Mouse (Mus musculus) T-helper 2 cell (primary cell): ENCODE measurements around the gene Olfr203.
"Not testable (repeated sequence)": the region's sequence is repeated elsewhere in the genome, so short reads cannot be mapped to it uniquely, and the experiment has no call there.

Experiments used
- in situ Hi-C: fragments of 300-600 bp; cut with MboI, MseI; formaldehyde crosslinking; loops from one replicate; pipeline ENCODE4 v1.15.1; 2025; ENCODE audit warnings: high pct_unique_total_duplicates

The Olfr203 gene

DNA sequence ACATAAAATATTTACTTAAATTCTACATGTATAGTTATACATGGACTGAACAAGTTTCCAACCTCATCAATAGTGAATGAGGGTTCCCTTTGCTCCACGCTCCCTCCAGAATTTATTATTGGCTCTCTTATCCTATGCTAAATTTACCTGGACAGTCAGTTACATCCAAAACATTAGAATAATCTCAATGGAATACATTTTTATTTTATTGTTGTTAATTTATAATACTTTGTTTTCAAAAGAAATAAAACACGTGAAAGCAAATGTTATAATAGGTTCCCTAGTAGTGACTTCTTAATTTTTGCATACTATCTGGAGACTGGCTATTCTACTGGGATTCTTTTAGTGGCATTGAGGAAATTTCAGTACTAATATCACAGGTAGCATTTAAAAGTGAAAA is at the start of gene Olfr203:
TSS of gene Olfr203 (plus strand) at position 301 of the 400 bp plus-strand sequence.
- in situ Hi-C loops = no loop called here

GRCm38 (mm10) chr16:59249684-59250083 is 49.0 kb upstream of the Olfr203 start:
- in situ Hi-C loops = no loop called here

DNA sequence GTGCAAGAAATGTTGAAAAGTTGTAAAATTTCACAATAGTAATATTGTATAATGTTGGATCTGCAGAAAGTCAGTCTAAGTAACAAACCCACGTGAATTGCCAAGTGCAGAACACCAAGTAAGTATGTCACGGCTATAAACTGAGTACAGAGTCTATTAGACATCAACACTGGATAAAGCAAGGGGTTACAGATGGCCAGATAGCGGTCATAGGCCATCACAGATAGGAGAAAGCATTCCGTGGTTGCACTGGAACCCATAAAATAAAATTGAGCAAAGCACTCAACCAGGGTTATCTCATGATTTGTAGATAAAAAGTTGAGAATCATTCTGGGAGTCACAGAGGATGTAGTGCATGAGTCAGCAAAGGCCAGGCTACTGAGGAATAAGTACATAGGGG is 29.6 kb upstream of the Olfr203 start:
- in situ Hi-C loops = not testable (repeated sequence)

DNA sequence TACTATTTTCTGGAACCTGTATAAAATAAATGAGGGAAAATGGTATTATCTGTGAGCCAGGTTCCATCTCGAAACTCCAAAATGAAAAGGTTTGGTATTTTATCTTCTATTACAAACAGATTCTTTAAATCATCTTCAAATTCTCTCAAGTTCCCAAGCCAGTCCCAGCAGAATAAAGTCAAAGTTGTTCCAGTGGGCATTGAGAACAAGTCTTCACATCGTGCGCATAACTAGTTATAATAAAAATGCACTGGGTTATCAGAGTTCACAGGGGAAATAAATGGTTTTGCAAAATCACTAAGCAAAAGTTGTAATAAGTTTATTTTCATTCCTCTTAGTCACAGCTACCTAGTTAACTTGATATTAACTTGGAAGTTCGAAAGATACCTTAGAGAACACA is 26.1 kb upstream of the Olfr203 start, which contains the start of gene Olfr201:
TSS of gene Olfr201 (minus strand) at position 101 of the 400 bp plus-strand sequence.
- in situ Hi-C loops = loop anchor here (10.0 kb wide), 1 partner anchor 238 kb away; the partner anchor contains the start of genes Olfr186 and Olfr187

GRCm38 (mm10) chr16:59280542-59280941 is 18.1 kb upstream of the Olfr203 start:
- in situ Hi-C loops = no loop called here

DNA sequence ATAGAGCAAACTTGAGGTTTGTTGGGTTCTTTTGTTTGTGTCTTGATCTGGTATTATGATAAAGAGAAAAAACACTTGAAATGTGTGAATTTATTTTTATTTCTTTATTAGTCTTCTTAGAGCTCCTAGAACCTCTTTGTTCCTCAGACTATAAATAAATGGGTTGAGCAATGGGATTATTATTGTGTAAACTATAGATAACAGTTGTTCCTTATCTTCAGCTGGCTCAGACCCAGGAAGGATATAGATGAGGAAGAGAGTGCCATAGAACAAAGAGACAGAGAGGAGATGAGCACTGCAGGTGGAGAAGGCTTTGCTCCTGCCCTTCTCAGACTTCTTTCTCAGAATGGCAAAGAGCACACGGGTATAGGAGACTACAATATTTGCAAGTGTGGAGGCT is 15.2 kb upstream of the Olfr203 start:
- in situ Hi-C loops = no loop called here

DNA sequence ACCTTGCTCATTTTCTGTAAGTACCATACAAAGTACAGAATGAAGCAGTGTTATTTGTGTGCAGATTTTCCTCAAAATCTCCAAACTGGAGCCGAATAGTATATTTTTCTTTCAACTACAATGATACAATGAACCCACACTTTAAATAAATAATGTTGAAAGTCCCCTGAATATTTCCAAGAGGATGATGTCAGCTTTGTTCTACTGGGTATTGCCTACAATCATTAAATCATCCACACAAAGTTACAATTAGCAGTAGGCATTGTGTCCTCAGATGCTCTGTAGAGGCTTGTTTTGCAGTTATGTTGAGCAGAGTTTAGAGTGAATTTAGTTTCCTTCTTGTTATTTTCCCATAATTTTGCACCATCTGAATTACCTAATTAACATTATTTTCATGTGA is 12.0 kb upstream of the Olfr203 start, which contains the start of gene Olfr202:
TSS of gene Olfr202 (minus strand) at position 101 of the 400 bp plus-strand sequence.
- in situ Hi-C loops = no loop called here

- in situ Hi-C loops = not testable (repeated sequence)
Observed at GRCm38 (mm10) chr16:59287576-59287975, 11.1 kb upstream of the Olfr203 start.

GRCm38 (mm10) chr16:59318148-59318547 is 19.5 kb downstream of the Olfr203 start, which contains the start of gene Olfr204:
Olfr204 (minus strand) TSS chr16:59318248.
- in situ Hi-C loops = no loop called here

DNA sequence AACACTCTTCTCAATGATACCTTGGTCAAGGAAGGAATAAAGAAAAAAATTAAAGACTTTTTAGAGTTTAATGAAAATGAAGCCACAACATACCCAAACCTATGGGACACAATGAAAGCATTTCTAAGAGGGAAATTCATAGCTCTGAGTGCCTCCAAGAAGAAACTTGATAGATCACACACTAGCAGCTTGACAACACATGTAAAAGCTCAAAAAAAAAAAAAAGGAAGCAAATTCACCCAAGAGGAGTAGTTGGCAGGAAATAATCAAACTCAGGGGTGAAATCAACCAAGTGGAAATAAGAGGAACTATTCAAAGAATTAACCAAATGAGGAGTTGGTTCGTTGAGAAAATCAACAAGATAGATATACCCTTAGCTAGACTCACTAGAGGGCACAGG is 24.6 kb downstream of the Olfr203 start:
- in situ Hi-C loops = not testable (repeated sequence)

- in situ Hi-C loops = no loop called here
Observed at GRCm38 (mm10) chr16:59331038-59331437, 32.4 kb downstream of the Olfr203 start, which contains the start of gene Olfr205. Olfr205 (minus strand) TSS chr16:59331138.

DNA sequence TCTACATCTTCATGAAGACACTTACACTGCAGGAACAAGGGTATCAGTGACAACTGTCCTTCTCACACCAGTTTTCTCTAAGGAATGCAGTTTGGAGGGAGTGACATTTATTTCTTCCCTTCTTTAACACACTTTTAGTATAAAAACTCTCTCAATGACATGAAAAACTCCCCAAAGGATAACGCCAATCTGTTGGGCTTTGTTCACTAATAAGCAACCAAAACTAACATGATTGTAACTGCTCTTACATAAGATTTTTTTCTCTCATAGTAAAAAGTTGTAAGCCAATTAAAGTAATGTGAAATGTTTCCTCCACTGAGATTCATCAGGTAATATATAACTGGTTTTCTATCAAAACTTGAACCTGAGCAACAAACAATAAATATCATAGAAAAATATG is 50.5 kb downstream of the Olfr203 start, which contains the start of gene Olfr206:
TSS of gene Olfr206 (minus strand) at position 101 of the 400 bp plus-strand sequence.
- in situ Hi-C loops = no loop called here
